Mouse (Mus musculus): ENCODE measurements at regions not wholly inside any gene's neighbourhood (a gene's known extent, or its start where the extent isn't known, plus 50 kb on each side); places are given as distances from the start of the nearest gene placed in this dataset.
"Not testable (repeated sequence)": the region's sequence is repeated elsewhere in the genome, so short reads cannot be mapped to it uniquely, and the experiment has no call there.

DNA sequence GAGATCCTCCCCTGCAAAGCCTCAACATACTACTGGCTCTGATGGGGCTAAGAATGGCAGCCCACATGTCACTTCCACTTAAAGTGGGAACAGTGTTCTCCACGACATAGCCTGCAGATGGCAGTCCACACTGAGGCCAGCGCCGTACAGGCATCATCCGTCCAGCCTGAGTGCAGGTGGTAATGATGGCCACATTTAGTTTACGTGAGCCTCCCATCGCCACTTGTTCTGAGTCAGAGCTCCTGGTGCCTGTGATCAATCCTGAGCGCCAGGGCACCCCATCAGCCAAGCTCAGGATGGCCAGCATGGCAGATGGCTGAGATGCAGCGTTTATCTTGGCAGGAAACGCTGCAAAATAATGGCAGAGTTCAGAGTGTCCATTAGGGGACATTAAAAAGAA lies 159.6 kb downstream of the Adgrd1 start:
- intact Hi-C loops (cut with DNase I): no loop called here
- no peak for DNase-seq (ENCODE audit: low spot score in 2 of 2)

DNA sequence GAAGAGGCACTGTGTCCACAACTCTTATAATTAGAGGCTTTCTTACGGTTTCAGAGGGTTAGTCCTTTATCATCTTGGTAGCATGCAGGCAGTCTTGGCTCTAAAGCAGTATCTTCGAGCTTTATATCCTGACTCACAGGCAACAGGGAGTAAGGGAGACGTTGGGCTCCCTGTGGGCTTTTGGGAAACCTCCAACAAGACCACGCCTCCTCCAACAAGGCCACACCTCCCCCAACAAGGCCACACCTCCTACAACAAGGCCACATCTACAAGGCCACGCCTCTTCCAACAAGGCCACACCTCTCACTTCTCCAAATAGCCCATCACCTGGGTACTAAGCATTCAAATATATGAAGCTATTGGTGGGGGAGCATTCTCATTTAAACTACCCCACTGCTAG lies 160.7 kb downstream of the Adgrd1 start:
- intact Hi-C loops (cut with DNase I): no loop called here
- no peak for DNase-seq (ENCODE audit: low spot score in 2 of 2)

DNA sequence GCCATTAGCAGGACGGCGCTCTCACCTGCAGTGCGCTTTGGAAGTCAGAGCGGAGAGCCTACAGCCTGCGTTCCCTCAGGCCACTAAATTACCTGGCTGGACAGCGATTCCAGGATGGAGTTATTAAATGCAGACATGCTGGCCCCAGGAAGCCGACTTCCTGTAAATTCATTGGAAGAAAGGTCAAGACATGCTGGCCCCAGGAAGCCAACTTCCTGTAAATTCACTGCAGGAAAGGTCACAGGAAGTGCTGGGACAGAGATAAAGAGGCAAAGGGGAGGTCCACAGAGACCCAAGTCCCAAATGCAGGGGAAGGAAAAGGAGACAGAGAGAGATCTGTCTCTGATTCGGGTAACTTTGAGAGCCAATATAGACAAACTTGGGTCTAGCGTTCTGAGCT lies 164.1 kb downstream of the Adgrd1 start:
- no peak for DNase-seq (ENCODE audit: low spot score in 2 of 2)
- intact Hi-C loops (cut with DNase I): no loop called here

DNA sequence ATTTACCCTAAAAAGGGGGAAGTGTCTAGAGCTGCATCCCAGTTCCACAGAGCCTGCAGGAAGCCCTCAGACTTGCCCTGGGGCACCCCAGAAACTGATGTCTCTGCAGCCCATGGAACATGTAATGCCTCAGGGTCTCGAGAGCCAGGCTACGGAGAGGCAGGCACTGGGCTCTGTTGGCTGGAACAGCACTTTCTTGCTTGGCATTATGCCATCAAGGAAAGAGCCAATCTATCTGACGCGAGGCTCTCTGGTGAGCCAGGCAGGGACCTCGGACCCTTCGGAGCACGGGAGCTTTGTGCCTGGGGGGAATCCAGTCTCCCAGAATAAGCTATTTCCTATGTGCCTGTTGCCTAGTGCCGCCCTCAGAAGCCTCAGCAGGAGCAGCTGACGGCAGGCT lies 166.6 kb downstream of the Adgrd1 start:
- intact Hi-C loops (cut with DNase I): no loop called here
- peak; percentile 26 to 33 for DNase-seq (ENCODE audit: low spot score in 2 of 2)

GRCm38 (mm10) chr5:129264363-129264762 lies 167.8 kb downstream of the Adgrd1 start:
- intact Hi-C loops (cut with DNase I): no loop called here
- DNase-seq (ENCODE audit: low spot score in 2 of 2): no peak

- intact Hi-C loops (cut with DNase I): no loop called here
Measured at GRCm38 (mm10) chr5:129268456-129268855, 171.9 kb downstream of the Adgrd1 start.

DNA sequence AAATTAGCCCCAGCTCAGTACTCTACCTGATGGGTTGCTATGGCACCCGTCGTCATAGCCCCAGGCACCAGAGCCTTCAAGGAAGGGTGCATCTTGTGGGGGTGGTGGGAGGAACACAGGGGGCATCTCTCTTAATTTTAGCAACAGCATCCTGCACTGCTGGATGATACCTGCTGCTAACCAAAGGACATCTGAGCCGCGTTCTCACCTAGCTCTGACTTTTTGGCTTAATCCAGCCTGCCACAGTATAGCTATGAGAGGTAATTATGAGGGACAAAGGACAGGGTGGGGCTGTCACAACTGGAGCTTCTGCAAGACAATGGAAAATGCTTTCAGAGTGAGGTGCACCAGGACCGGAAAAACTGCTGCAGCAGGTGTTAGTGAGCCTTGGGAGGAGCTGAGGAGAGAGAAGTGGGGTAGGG lies 173.5 kb downstream of the Adgrd1 start:
- no peak for DNase-seq (ENCODE audit: low spot score in 2 of 2)
- intact Hi-C loops (cut with DNase I): no loop called here

More at GRCm38 (mm10) chr5:129268456-129268855, 171.9 kb downstream of the Adgrd1 start:
- no peak for DNase-seq (ENCODE audit: low spot score in 2 of 2)

DNA sequence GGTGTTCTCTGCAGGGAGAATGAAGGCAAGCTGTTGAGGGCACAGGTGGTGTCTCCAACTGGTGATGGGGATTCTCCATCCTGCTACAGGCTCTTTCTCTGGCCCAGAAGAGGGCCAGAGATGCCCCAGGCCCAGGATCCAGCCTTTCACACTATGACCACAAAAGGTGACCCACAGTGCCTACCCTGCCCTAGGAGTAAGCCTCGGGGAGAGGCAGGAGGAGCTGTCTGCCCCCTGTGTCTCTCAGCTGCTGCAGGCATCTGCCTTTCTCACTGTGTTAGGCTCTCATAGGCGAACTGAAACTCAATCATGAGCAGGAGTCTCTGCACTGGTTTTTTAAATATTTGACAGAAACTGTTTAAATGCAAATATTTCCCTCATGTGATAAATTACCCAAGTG lies 184.9 kb downstream of the Adgrd1 start:
- DNase-seq (ENCODE audit: low spot score in 2 of 2): no peak
- intact Hi-C loops (cut with DNase I): no loop called here

GRCm38 (mm10) chr5:129282133-129282532 lies 185.6 kb downstream of the Adgrd1 start:
- DNase-seq (ENCODE audit: low spot score in 2 of 2): no peak
- intact Hi-C loops (cut with DNase I): no loop called here

DNA sequence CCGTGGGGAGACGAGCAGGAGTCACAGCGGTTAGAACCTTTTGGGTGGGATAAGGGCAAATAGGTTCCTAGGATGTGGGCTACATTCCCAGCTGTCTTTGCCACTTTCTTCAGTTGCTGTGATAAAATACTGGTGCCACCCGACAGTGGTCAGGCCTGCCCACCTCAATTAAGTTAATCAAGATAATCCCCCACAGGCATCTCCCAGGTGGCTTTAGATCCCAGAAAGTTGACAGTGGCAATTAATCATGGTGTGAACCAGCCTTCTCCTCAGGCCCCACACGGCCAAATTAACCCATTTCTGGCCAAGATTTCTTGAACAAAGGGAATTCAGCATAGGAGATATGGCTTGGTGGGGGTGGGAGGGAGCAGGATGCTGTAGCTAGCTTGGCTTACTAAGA lies 186.3 kb downstream of the Adgrd1 start:
- no peak for DNase-seq (ENCODE audit: low spot score in 2 of 2)
- intact Hi-C loops (cut with DNase I): no loop called here

DNA sequence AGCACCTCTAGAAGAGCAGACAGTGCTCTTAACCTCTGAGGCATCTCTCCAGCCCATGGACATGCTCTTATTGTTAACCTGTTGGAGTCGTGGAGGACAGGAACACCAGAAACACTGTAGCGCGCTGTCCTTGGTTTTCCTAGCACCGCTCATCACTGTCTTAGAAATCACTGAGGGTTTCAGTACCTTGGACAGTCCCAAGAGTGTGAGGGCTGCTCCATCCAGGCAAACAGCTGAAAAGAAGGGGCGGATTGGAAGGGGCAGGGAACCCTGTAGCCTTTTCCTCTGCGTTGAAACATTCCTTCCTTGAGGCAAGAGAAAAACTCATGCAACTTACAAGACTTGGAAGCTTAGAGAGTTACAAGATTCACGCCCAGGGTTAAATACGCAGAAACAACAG lies 190.9 kb downstream of the Adgrd1 start:
- intact Hi-C loops (cut with DNase I): no loop called here
- DNase-seq (ENCODE audit: low spot score in 2 of 2): no peak

GRCm38 (mm10) chr5:129292821-129293220 lies 196.3 kb downstream of the Adgrd1 start:
- intact Hi-C loops (cut with DNase I); DNase-seq (ENCODE audit: low spot score in 2 of 2): not testable (repeated sequence)

GRCm38 (mm10) chr5:129294861-129295542 lies 198.5 kb downstream of the Adgrd1 start:
- intact Hi-C loops (cut with DNase I): not testable (repeated sequence)
- peak in 1 of 2 experiments; percentile 52 for DNase-seq (ENCODE audit: low spot score in 2 of 2)

DNA sequence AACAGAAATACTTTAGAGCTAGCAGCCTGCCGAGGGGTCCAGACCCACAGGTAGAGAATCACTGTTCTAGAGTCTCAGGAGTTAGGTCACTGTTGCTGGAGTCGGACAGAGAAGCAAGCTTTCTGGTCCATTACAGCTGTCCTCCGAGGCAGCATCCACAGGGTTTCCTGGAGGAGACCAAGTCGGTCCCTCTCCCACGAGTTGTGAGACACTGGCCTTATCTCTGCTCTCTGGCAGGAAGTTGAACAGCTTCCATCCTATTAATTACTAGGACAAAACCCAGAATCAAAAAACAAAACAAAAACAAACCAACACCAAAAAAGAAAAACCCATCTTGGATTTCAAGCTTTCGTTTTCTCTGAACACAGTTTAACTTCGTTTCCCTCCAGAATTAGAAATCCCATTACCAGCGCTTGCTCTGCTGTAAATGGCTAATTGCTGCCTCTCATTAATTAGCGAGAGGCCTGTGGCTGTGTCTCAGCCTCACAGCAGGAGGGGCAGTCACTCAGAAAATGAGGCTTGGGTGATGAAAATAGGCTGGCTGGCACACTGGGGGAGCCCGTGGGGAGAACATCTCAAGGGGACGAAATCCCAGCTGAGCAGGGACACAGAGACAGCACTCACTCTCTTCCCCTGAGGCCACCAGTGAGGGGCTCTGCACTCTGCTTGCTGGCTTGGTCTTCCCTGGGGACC lies 201.3 kb downstream of the Adgrd1 start:
- intact Hi-C loops (cut with DNase I): no loop called here
- peak in 1 of 2 experiments; percentile 23 for DNase-seq (ENCODE audit: low spot score in 2 of 2)

- peak in 1 of 2 experiments; percentile 18 for DNase-seq (ENCODE audit: low spot score in 2 of 2)
- intact Hi-C loops (cut with DNase I): no loop called here
Measured at GRCm38 (mm10) chr5:129298646-129299455, 202.2 kb upstream of the Sfswap start.

- peak in 1 of 2 experiments; percentile 40 for DNase-seq (ENCODE audit: low spot score in 2 of 2)
- intact Hi-C loops (cut with DNase I): no loop called here
Measured at GRCm38 (mm10) chr5:129299456-129299765, 201.6 kb upstream of the Sfswap start.

DNA sequence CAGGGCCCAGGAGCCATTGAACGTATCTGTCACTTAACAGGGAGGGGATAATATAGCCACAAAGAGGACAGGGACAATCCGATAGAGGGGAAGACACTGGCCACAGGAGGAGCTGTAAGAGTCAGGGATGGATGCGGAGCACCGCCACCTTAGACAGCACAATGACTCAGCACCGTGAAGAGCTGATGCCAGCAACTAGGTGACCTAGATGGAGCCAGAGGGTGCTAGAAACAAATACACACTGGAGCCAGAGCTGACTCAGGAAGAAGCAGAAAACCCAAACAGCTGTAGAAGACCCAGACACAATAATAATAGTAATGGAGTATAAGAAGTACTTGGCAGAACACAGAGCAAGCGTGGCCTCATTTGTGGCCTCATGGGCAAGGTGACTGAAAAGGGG lies 200.6 kb upstream of the Sfswap start:
- no peak for DNase-seq (ENCODE audit: low spot score in 2 of 2)
- intact Hi-C loops (cut with DNase I): no loop called here

- intact Hi-C loops (cut with DNase I): no loop called here
- DNase-seq (ENCODE audit: low spot score in 2 of 2): no peak
Measured at GRCm38 (mm10) chr5:129315626-129316025, 185.4 kb upstream of the Sfswap start.

GRCm38 (mm10) chr5:129331094-129331523 lies 169.9 kb upstream of the Sfswap start:
- intact Hi-C loops (cut with DNase I): no loop called here
- no peak for DNase-seq (ENCODE audit: low spot score in 2 of 2)

DNA sequence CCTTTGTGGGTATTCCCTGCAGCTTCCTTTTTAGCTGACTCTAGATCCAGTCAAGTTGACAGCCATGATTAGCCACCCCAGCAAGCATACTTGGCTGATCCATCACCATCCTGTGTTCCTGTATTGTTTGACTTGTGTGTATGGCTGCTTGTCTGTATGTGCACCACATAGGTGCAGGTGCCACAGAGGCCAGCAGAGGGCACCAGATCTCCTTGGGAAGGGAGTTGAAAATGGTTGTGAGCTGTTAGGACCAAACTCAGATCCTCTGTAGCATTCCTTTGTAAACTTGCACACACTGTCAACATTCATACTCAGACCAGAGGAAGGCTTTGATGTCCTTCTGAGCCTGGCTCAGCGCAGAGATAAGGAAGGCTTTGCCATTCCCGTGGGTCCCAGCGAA lies 169.0 kb upstream of the Sfswap start:
- DNase-seq (ENCODE audit: low spot score in 2 of 2): no peak
- intact Hi-C loops (cut with DNase I): no loop called here
